Mouse (Mus musculus) brown adipose tissue, adult 24 weeks (tissue): ENCODE measurements at regions not wholly inside any gene's neighbourhood (a gene's known extent, or its start where the extent isn't known, plus 50 kb on each side); places are given as distances from the start of the nearest gene placed in this dataset.
"Not testable (repeated sequence)": the region's sequence is repeated elsewhere in the genome, so short reads cannot be mapped to it uniquely, and the experiment has no call there.

Experiments used
- H3K27ac ChIP-seq: fragments of 200-500 bp; replicated peaks from 2 replicates; pipeline ENCODE4 v1.5.1; 2012; ENCODE audit warnings: low read depth, mild to moderate bottlenecking, low read length
- H3K4me1 ChIP-seq: fragments of 200-500 bp; 2 replicates; pipeline ENCODE4 v1.6.1; 2012; ENCODE audit warnings: low read length, mixed read lengths; ENCODE audit not compliant: control insufficient read depth, insufficient read depth, insufficient read length
- H3K4me3 ChIP-seq: fragments of 200-500 bp; 2 replicates; pipeline ENCODE4 v1.5.1; 2012; ENCODE audit warnings: low read depth, mild to moderate bottlenecking, low read length, moderate library complexity; ENCODE audit not compliant: insufficient read depth

- no peak overlapping the region for H3K27ac ChIP-seq
- no peak overlapping the region for H3K4me3 ChIP-seq
- no peaks in the 10 kb centered on the region for H3K4me1 ChIP-seq
These were observed 165.5 kb upstream of the Stk26 start for GRCm38 (mm10) chrX:50675356-50675755.

- no peak overlapping the region for H3K4me3 ChIP-seq
- no peak overlapping the region for H3K27ac ChIP-seq
- no peaks in the 10 kb centered on the region for H3K4me1 ChIP-seq
These were observed 182.8 kb upstream of the Stk26 start for GRCm38 (mm10) chrX:50657835-50658565.

- H3K4me1 ChIP-seq: no peaks in the 10 kb centered on the region
- no peak overlapping the region for H3K27ac ChIP-seq
- H3K4me3 ChIP-seq: no peak overlapping the region
These were observed 183.5 kb upstream of the Stk26 start for GRCm38 (mm10) chrX:50657180-50657834.

GRCm38 (mm10) chrX:50655380-50655779, 185.5 kb upstream of the Stk26 start:
- H3K27ac ChIP-seq, H3K4me3 ChIP-seq, H3K4me1 ChIP-seq: not testable (repeated sequence)

GRCm38 (mm10) chrX:50641347-50641746, 199.5 kb upstream of the Stk26 start:
- no peak overlapping the region for H3K4me3 ChIP-seq
- H3K27ac ChIP-seq: no peak overlapping the region
- no peaks in the 10 kb centered on the region for H3K4me1 ChIP-seq

GRCm38 (mm10) chrX:50635634-50636033, 205.2 kb upstream of the Stk26 start:
- H3K4me1 ChIP-seq: no peaks in the 10 kb centered on the region; the same call in 1 of the 2 replicates
- H3K27ac ChIP-seq: peak overlapping the region; percentile 83
- H3K4me3 ChIP-seq: peak overlapping the region; percentile 80

- Histone ChIP-seq H3K4me1 (no peaks in the 10 kb centered on the region; the same call in 1 of the 2 replicates), H3K4me3 (peak overlapping the region; percentile 96), H3K27ac (peak overlapping the region; percentile 83)
These were observed 205.8 kb upstream of the Stk26 start for GRCm38 (mm10) chrX:50634842-50635615.

GRCm38 (mm10) chrX:50632536-50632935, 204.2 kb upstream of the Olfr1324 start:
- Histone ChIP-seq H3K27ac (no peak overlapping the region), H3K4me1 (no peaks in the 10 kb centered on the region; the same call in 1 of the 2 replicates), H3K4me3 (no peak overlapping the region)

GRCm38 (mm10) chrX:50625336-50625735, 197.0 kb upstream of the Olfr1324 start:
- no peak overlapping the region for H3K27ac ChIP-seq
- no peaks in the 10 kb centered on the region for H3K4me1 ChIP-seq

GRCm38 (mm10) chrX:50622984-50623455, 194.7 kb upstream of the Olfr1324 start:
- H3K27ac ChIP-seq: no peak overlapping the region
- no peak overlapping the region for H3K4me3 ChIP-seq
- no peaks in the 10 kb centered on the region for H3K4me1 ChIP-seq

More at GRCm38 (mm10) chrX:50625336-50625735, 197.0 kb upstream of the Olfr1324 start:
- no peak overlapping the region for H3K4me3 ChIP-seq

GRCm38 (mm10) chrX:50620909-50621308, 192.6 kb upstream of the Olfr1324 start:
- Histone ChIP-seq H3K4me3 (no peak overlapping the region), H3K27ac (no peak overlapping the region), H3K4me1 (no peaks in the 10 kb centered on the region)

- H3K4me1 ChIP-seq: no peaks in the 10 kb centered on the region
- no peak overlapping the region for H3K27ac ChIP-seq
- no peak overlapping the region for H3K4me3 ChIP-seq
These were observed 191.6 kb upstream of the Olfr1324 start for GRCm38 (mm10) chrX:50619919-50620318.

GRCm38 (mm10) chrX:50618936-50619335, 190.6 kb upstream of the Olfr1324 start:
- H3K4me3 ChIP-seq: no peak overlapping the region
- no peaks in the 10 kb centered on the region for H3K4me1 ChIP-seq
- no peak overlapping the region for H3K27ac ChIP-seq

GRCm38 (mm10) chrX:50616920-50617319, 188.6 kb upstream of the Olfr1324 start:
- not testable (repeated sequence) for H3K4me1 ChIP-seq, H3K4me3 ChIP-seq, H3K27ac ChIP-seq

- H3K4me1 ChIP-seq, H3K4me3 ChIP-seq, H3K27ac ChIP-seq: not testable (repeated sequence)
These were observed 186.6 kb upstream of the Olfr1324 start for GRCm38 (mm10) chrX:50614874-50615273.
